Mouse (Mus musculus) embryonic fibroblast, embryonic 13.5 days (primary cell): ENCODE data around the gene Mex3d.

ENCODE experiments used
- CTCF ChIP-seq: IDR thresholded peaks from 2 replicates; pipeline ENCODE4 v1.5.1; 2011; ENCODE audit warnings: mild to moderate bottlenecking, control low read depth, low read length, moderate library complexity, borderline replicate concordance; ENCODE audit not compliant: insufficient read depth
- POLR2A ChIP-seq: IDR thresholded peaks from 2 replicates; pipeline ENCODE4 v1.6.1; 2011; ENCODE audit warnings: low read depth, mild to moderate bottlenecking, control low read depth, low read length, moderate library complexity

DNA sequence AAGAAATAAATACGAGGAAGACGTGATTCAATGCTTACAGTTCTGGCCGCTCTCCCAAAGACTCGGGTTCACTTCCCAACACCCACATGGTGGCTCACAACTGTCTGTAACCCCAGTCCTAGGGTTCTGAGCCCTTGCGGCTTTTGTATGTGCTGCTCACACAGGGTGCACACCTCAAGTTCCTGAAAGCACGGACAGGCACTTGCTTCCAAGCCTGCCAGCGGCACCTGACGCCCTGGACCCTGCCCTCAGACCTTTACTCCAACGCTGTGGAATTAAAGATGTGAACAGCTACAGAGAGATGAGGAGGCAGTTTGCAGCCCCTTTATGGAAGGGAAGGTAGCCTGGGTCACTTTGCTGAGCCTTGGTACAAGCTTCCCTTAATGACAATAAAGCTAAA lies 3.2 kb upstream of the Mex3d start:
- TF ChIP-seq CTCF (no peak), POLR2A (no peak)
